In the genomic region with DNA sequence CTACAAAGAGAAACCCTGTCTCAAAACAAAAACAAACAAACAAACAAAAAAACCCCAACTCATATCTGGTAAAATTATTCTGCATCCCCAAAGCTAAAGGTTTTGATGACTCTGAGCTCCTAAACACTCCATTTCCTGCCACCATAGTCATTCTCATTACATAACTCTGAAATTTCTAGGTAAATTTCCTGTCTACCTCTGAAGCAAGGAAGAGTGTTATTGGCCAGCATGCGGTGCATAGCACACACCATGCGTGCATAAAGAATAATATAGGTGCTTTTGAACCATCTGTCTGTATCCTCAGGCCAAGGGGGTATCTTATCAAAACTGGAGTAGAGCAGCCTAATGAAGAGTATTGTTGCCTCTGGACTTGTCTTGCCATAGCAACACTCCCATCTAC, we compare ENCODE assay signal across 22 mouse cellular contexts. TPM values are rescaled to one million over a fixed set of nuclear protein-coding genes. Genes with fewer than 3 reads are reported as not detected.
A peak's percentile ranks its signal among the peaks of the same experiment; 100 is the strongest.
DNase-seq lines count a peak whose midpoint lies in the region; ATAC-seq lines count a peak whose summit lies in the region.
"Had no signal": no experiment of that assay in that cellular context is flagged by ENCODE, and none has a peak within 500 bp of the region (broad histone marks: within the 10 kb centered on the region; RNA-seq: fewer than 3 reads in every experiment).

No protein-coding gene starts in this region.

- peak; percentile 22 to 48 for DNase-seq in cerebellum, postnatal 25 days
- no peak for DNase-seq in cerebellum, adult 11-12 months
- DNase-seq in midbrain, embryonic 10.5 days (ENCODE audit: low spot score), result no peak
- peak; percentile 51 for DNase-seq in naive thymus-derived CD4-positive, alpha-beta T cell, adult 2 months (ENCODE audit: low read depth)
- no peak for DNase-seq in ovary, postnatal 14 days (ENCODE audit: low spot score)
- no peak for DNase-seq in gastrocnemius, adult 8-10 months (ENCODE audit: low spot score in 2 of 2)
- DNase-seq: adrenal gland, adult 2 months; adrenal gland, postnatal 14 days; embryo, embryonic 11 days; gastrocnemius, postnatal 14 days; heart, adult 11 months; kidney, adult 11 months had no signal

- H3K27ac ChIP-seq in midbrain, embryonic 16.5 days (ENCODE audit: low read length), result no peak overlapping the region
- H3K27ac ChIP-seq in midbrain, embryonic 10.5 days (replicated peaks), result no peak overlapping the region
- H3K27ac ChIP-seq: embryonic facial prominence, embryonic 10.5 days; embryonic facial prominence, embryonic 13.5 days; forebrain, embryonic 12.5 days; forebrain, embryonic 15.5 days; hindbrain, embryonic 13.5 days; intestine, embryonic 15.5 days had no signal

- H3K9me3 ChIP-seq in midbrain, embryonic 16.5 days (replicated peaks; ENCODE audit: control insufficient read depth, low read length, poor library complexity, severe bottlenecking), result no peaks in the 10 kb centered on the region
- H3K9me3 ChIP-seq in midbrain, embryonic 10.5 days (replicated peaks), result no peaks in the 10 kb centered on the region
- H3K9me3 ChIP-seq: embryonic facial prominence, embryonic 10.5 days; embryonic facial prominence, embryonic 13.5 days; forebrain, embryonic 12.5 days; forebrain, embryonic 15.5 days; hindbrain, embryonic 13.5 days; intestine, embryonic 15.5 days had no signal

- H3K9ac ChIP-seq in midbrain, embryonic 16.5 days (ENCODE audit: low read depth, low read length), result no peak overlapping the region
- H3K9ac ChIP-seq: embryonic facial prominence, embryonic 13.5 days; forebrain, embryonic 12.5 days; forebrain, embryonic 15.5 days; hindbrain, embryonic 13.5 days; intestine, embryonic 15.5 days had no signal

- WGBS in midbrain, embryonic 16.5 days, result 75% methylated on average over 2 of the region's 2 CpGs
- 88% methylated on average over 2 of the region's 2 CpGs for WGBS in midbrain, embryonic 10.5 days

- H3K4me3 ChIP-seq in midbrain, embryonic 16.5 days (ENCODE audit: low read depth, low read length), result no peak overlapping the region
- H3K4me3 ChIP-seq in midbrain, embryonic 10.5 days, result no peak overlapping the region
- H3K4me3 ChIP-seq: embryonic facial prominence, embryonic 10.5 days; embryonic facial prominence, embryonic 13.5 days; erythroblast, embryonic 14.5 days; forebrain, embryonic 12.5 days; forebrain, embryonic 15.5 days; hindbrain, embryonic 13.5 days; intestine, embryonic 15.5 days had no signal

- no peaks in the 10 kb centered on the region for H3K27me3 ChIP-seq in midbrain, embryonic 16.5 days (ENCODE audit: control insufficient read depth, insufficient read depth, low read depth, low read length)
- no peaks in the 10 kb centered on the region for H3K27me3 ChIP-seq in midbrain, embryonic 10.5 days (ENCODE audit: low read depth, poor library complexity, severe bottlenecking)
- H3K27me3 ChIP-seq: embryonic facial prominence, embryonic 13.5 days; forebrain, embryonic 12.5 days; forebrain, embryonic 15.5 days; hindbrain, embryonic 13.5 days; intestine, embryonic 15.5 days had no signal

- no peaks in the 10 kb centered on the region for H3K4me1 ChIP-seq in midbrain, embryonic 16.5 days (ENCODE audit: control insufficient read depth, insufficient read depth, low read length)
- H3K4me1 ChIP-seq in midbrain, embryonic 10.5 days, result 0 out of 2 replicates have a peak, but pooled peaks cover 3% of the 10 kb centered on the region
- H3K4me1 ChIP-seq: forebrain, embryonic 12.5 days; forebrain, embryonic 15.5 days; hindbrain, embryonic 13.5 days; intestine, embryonic 15.5 days had no signal

- H3K4me2 ChIP-seq in midbrain, embryonic 16.5 days (ENCODE audit: low read length), result no peak overlapping the region
- H3K4me2 ChIP-seq: embryonic facial prominence, embryonic 13.5 days; forebrain, embryonic 12.5 days; forebrain, embryonic 15.5 days; heart, embryonic 11.5 days; hindbrain, embryonic 13.5 days; intestine, embryonic 15.5 days had no signal

- 0 out of 2 replicates have a peak, but pooled peaks have one; percentile 21 for ATAC-seq in midbrain, embryonic 16.5 days
- ATAC-seq in CD4-positive, CD25-positive, alpha-beta regulatory T cell, adult 4 months, result peak; percentile 74
- ATAC-seq: forebrain, embryonic 15.5 days; intestine, embryonic 15.5 days had no signal

- no peaks in the 10 kb centered on the region for H3K36me3 ChIP-seq in midbrain, embryonic 16.5 days (ENCODE audit: control insufficient read depth, insufficient read depth, low read length)
- H3K36me3 ChIP-seq in midbrain, embryonic 10.5 days, result no peaks in the 10 kb centered on the region
- H3K36me3 ChIP-seq: embryonic facial prominence, embryonic 10.5 days; embryonic facial prominence, embryonic 13.5 days; forebrain, embryonic 12.5 days; forebrain, embryonic 15.5 days; hindbrain, embryonic 13.5 days; intestine, embryonic 15.5 days had no signal

RNA-seq across cellular contexts. Expression of gene Sgk1, which starts 13.8 kb away (rescaled TPM):
- polyA plus RNA-seq in midbrain, embryonic 16.5 days (2015; fragmentation: Nextera tagmentation; extraction: Ambion mirVana), result 47.9 and 53.4 TPM in 2 replicates
- polyA plus RNA-seq in midbrain, embryonic 10.5 days (2016; fragmentation: Nextera tagmentation; extraction: Ambion mirVana), result 18.8 and 20.2 TPM in 2 replicates
- polyA plus RNA-seq in CD4-positive, CD25-positive, alpha-beta regulatory T cell, adult 4 months (2017; shearing (Covaris generic)), result 10 to 100 TPM; 22.2 to 26.6 TPM
- 100 to 1,000 TPM; 176 to 239 (median 185) TPM for total RNA-seq in gastrocnemius, adult 8-10 months (2022)

Comparison
In these comparisons a context has a peak if more than half of its experiments do, and no peak if none do; other contexts are left out.
1. DNase-seq: peak in cerebellum, postnatal 25 days (2 of 2) and naive thymus-derived CD4-positive, alpha-beta T cell, adult 2 months (single experiment); none in cerebellum, adult 11-12 months (single experiment), midbrain, embryonic 10.5 days (single experiment), ovary, postnatal 14 days (single experiment) and gastrocnemius, adult 8-10 months (0 of 2).